Mouse (Mus musculus) layer of hippocampus, adult 9-10 months (tissue): ENCODE data around the gene Ctsk.
"Not testable (repeated sequence)": the region's sequence is repeated elsewhere in the genome, so short reads cannot be mapped to it uniquely, and the experiment has no call there.

Source experiments
- DNase-seq: peaks from one replicate; pipeline ENCODE4 v3.0.0; 2022; ENCODE audit warnings: low spot score

The Ctsk gene

GRCm38 (mm10) chr3:95526111-95526510 is 27.1 kb downstream of the Ctsk start:
- DNase-seq = no peak

GRCm38 (mm10) chr3:95526622-95527211 is 27.7 kb downstream of the Ctsk start, which contains the start of gene Ctss:
Ctss (plus strand) TSS chr3:95526786.
- no peak for DNase-seq

GRCm38 (mm10) chr3:95529814-95530213 is 30.8 kb downstream of the Ctsk start:
- no peak for DNase-seq

GRCm38 (mm10) chr3:95531025-95531424 is 32.0 kb downstream of the Ctsk start:
- no peak for DNase-seq

GRCm38 (mm10) chr3:95533364-95533763 is 34.3 kb downstream of the Ctsk start:
- no peak for DNase-seq

GRCm38 (mm10) chr3:95534927-95535326 is 35.9 kb downstream of the Ctsk start:
- DNase-seq = no peak

GRCm38 (mm10) chr3:95538936-95539335 is 39.9 kb downstream of the Ctsk start:
- DNase-seq = no peak

GRCm38 (mm10) chr3:95539837-95540236 is 40.8 kb downstream of the Ctsk start:
- DNase-seq = no peak

- DNase-seq = not testable (repeated sequence)
These were observed 42.1 kb downstream of the Ctsk start for GRCm38 (mm10) chr3:95541186-95541585.

GRCm38 (mm10) chr3:95542171-95542570 is 43.1 kb downstream of the Ctsk start:
- no peak for DNase-seq

GRCm38 (mm10) chr3:95542981-95543380 is 43.9 kb downstream of the Ctsk start:
- DNase-seq = no peak

- DNase-seq = no peak
These were observed 51.1 kb downstream of the Ctsk start for GRCm38 (mm10) chr3:95550176-95550575.

GRCm38 (mm10) chr3:95553986-95554385 is 54.9 kb downstream of the Ctsk start:
- DNase-seq = no peak
